In the genomic region with DNA sequence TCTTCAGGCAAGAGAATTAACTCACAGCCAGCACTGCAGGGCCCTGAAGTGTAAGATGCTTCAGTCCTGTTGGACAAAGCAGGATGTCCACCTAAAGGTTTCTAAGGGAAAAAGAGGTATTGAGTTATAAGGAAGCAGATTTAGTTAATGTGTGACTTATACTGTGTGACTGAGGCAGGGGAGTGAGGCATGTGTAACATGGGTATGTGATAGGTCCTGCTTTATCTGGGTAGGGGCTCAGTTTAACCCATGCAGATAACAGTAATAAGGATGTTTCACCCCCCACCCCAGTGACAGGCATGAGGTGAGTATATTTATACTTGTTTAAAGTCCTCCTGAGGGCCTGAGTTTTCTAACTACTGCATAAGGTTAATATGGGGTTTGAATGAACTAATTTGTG, we compare ENCODE assay signal across 27 mouse cellular contexts. TPM values are rescaled to one million over a fixed set of nuclear protein-coding genes. Genes with fewer than 3 reads are reported as not detected.
DNase-seq lines count a peak whose midpoint lies in the region; ATAC-seq and TF ChIP-seq lines count a peak whose summit lies in the region.
"Had no signal": no experiment of that assay in that cellular context is flagged by ENCODE, and none has a peak within 500 bp of the region (broad histone marks: within the 10 kb centered on the region; RNA-seq: fewer than 3 reads in every experiment).

No protein-coding gene starts in this region.

- H3K27me3 ChIP-seq in intestine, embryonic 14.5 days (replicated peaks; ENCODE audit: control insufficient read depth, insufficient read depth, low read length), result no peaks in the 10 kb centered on the region
- H3K27me3 ChIP-seq in intestine, postnatal 0 days (replicated peaks; ENCODE audit: control insufficient read depth, insufficient read depth, low read length), result no peaks in the 10 kb centered on the region
- H3K27me3 ChIP-seq in midbrain, embryonic 12.5 days, result no peaks in the 10 kb centered on the region
- H3K27me3 ChIP-seq in midbrain, embryonic 15.5 days (replicated peaks), result no peaks in the 10 kb centered on the region
- H3K27me3 ChIP-seq: CH12.LX; embryonic facial prominence, embryonic 13.5 days; forebrain, embryonic 12.5 days; forebrain, embryonic 15.5 days; heart, embryonic 12.5 days; heart, embryonic 15.5 days; hindbrain, embryonic 12.5 days; hindbrain, embryonic 15.5 days; Patski had no signal

- no peaks in the 10 kb centered on the region for H3K9me3 ChIP-seq in intestine, embryonic 14.5 days (ENCODE audit: control insufficient read depth, low read length)
- no peaks in the 10 kb centered on the region for H3K9me3 ChIP-seq in intestine, postnatal 0 days (ENCODE audit: control insufficient read depth)
- H3K9me3 ChIP-seq in midbrain, embryonic 12.5 days, result no peaks in the 10 kb centered on the region
- H3K9me3 ChIP-seq in midbrain, embryonic 15.5 days, result no peaks in the 10 kb centered on the region
- H3K9me3 ChIP-seq: embryonic facial prominence, embryonic 13.5 days; forebrain, embryonic 12.5 days; forebrain, embryonic 15.5 days; G1E; heart, embryonic 12.5 days; heart, embryonic 15.5 days; hindbrain, embryonic 12.5 days; hindbrain, embryonic 15.5 days had no signal

- H3K9ac ChIP-seq in intestine, embryonic 14.5 days (ENCODE audit: low read length), result no peak overlapping the region
- no peak overlapping the region for H3K9ac ChIP-seq in intestine, postnatal 0 days (ENCODE audit: low read depth, low read length)
- no peak overlapping the region for H3K9ac ChIP-seq in midbrain, embryonic 12.5 days (replicated peaks)
- H3K9ac ChIP-seq in midbrain, embryonic 15.5 days, result no peak overlapping the region
- H3K9ac ChIP-seq: embryonic facial prominence, embryonic 13.5 days; forebrain, embryonic 12.5 days; forebrain, embryonic 15.5 days; heart, embryonic 12.5 days; heart, embryonic 15.5 days; hindbrain, embryonic 12.5 days; hindbrain, embryonic 15.5 days had no signal

- no peaks in the 10 kb centered on the region for H3K4me1 ChIP-seq in intestine, embryonic 14.5 days (replicated peaks; ENCODE audit: control insufficient read depth, insufficient read depth, low read length)
- H3K4me1 ChIP-seq in intestine, postnatal 0 days (replicated peaks; ENCODE audit: control insufficient read depth, insufficient read depth, low read length), result no peaks in the 10 kb centered on the region
- no peaks in the 10 kb centered on the region for H3K4me1 ChIP-seq in midbrain, embryonic 12.5 days
- H3K4me1 ChIP-seq in midbrain, embryonic 15.5 days, result no peaks in the 10 kb centered on the region
- H3K4me1 ChIP-seq: embryonic facial prominence, embryonic 13.5 days; forebrain, embryonic 12.5 days; forebrain, embryonic 15.5 days; hindbrain, embryonic 12.5 days; hindbrain, embryonic 15.5 days had no signal

- no peak overlapping the region for H3K27ac ChIP-seq in intestine, embryonic 14.5 days (ENCODE audit: low read depth)
- no peak overlapping the region for H3K27ac ChIP-seq in intestine, postnatal 0 days (ENCODE audit: low read depth, low read length)
- 0 out of 2 replicates have a peak overlapping the region, but pooled peaks have one; percentile 39 for H3K27ac ChIP-seq in midbrain, embryonic 12.5 days (replicated peaks)
- H3K27ac ChIP-seq in midbrain, embryonic 15.5 days, result no peak overlapping the region
- H3K27ac ChIP-seq: embryonic facial prominence, embryonic 13.5 days; forebrain, embryonic 12.5 days; forebrain, embryonic 15.5 days; heart, embryonic 15.5 days; hindbrain, embryonic 12.5 days; hindbrain, embryonic 15.5 days had no signal

- no peak for DNase-seq in intestine, embryonic 14.5 days (ENCODE audit: low spot score)
- no peak for DNase-seq in heart, postnatal 10 days
- DNase-seq: adrenal gland, postnatal 10 days; adrenal gland, postnatal 36 days; B cell, adult 2 months; cerebellum, adult 18-20 months; cerebellum, adult 9-10 months; cerebellum, postnatal 14 days; gastrocnemius, postnatal 25 days; heart, adult 18-20 months; heart, postnatal 14 days; heart, postnatal 4 days had no signal

- TF ChIP-seq CTCF in intestine, postnatal 0 days (IDR thresholded peaks at IDR 0.05; ENCODE audit: low read depth), result no peak

- H3K4me2 ChIP-seq in intestine, embryonic 14.5 days (ENCODE audit: low read length), result no peak overlapping the region
- no peak overlapping the region for H3K4me2 ChIP-seq in intestine, postnatal 0 days (replicated peaks; ENCODE audit: low read depth)
- no peak overlapping the region for H3K4me2 ChIP-seq in midbrain, embryonic 12.5 days (replicated peaks)
- H3K4me2 ChIP-seq in midbrain, embryonic 15.5 days, result no peak overlapping the region
- H3K4me2 ChIP-seq: embryonic facial prominence, embryonic 13.5 days; forebrain, embryonic 12.5 days; forebrain, embryonic 15.5 days; heart, embryonic 12.5 days; heart, embryonic 15.5 days; hindbrain, embryonic 12.5 days; hindbrain, embryonic 15.5 days had no signal

- peaks cover 94% of the 10 kb centered on the region for H3K36me3 ChIP-seq in intestine, embryonic 14.5 days (ENCODE audit: control insufficient read depth, insufficient read depth, low read length)
- H3K36me3 ChIP-seq in intestine, postnatal 0 days (ENCODE audit: control insufficient read depth, insufficient read depth), result peaks cover 65% of the 10 kb centered on the region
- peaks cover 89% of the 10 kb centered on the region for H3K36me3 ChIP-seq in midbrain, embryonic 12.5 days
- H3K36me3 ChIP-seq in midbrain, embryonic 15.5 days (replicated peaks), result peaks cover 57% of the 10 kb centered on the region

- peak; percentile 55; the same call in 1 of the 2 replicates for ATAC-seq in intestine, embryonic 14.5 days (replicated peaks; ENCODE audit: low FRiP score, low TSS enrichment, low read depth)
- ATAC-seq in intestine, postnatal 0 days, result no peak
- ATAC-seq in midbrain, embryonic 12.5 days (ENCODE audit: low FRiP score, low read depth), result no peak
- no peak for ATAC-seq in midbrain, embryonic 15.5 days (replicated peaks)
- 0 out of 2 replicates have a peak, but pooled peaks have one; percentile 9 for ATAC-seq in neutrophil, adult 5-6 weeks (ENCODE audit: extremely low read depth, insufficient number of reproducible peaks, low FRiP score, poor library complexity, severe bottlenecking)
- ATAC-seq: forebrain, embryonic 15.5 days; Patski had no signal

- intact Hi-C loops in heart, postnatal 10 days (cut with DNase I), result no loop called here

- no peak overlapping the region for H3K4me3 ChIP-seq in intestine, embryonic 14.5 days (ENCODE audit: low read depth, low read length)
- no peak overlapping the region for H3K4me3 ChIP-seq in intestine, postnatal 0 days (ENCODE audit: low read depth, low read length)
- H3K4me3 ChIP-seq in midbrain, embryonic 12.5 days, result no peak overlapping the region
- H3K4me3 ChIP-seq in midbrain, embryonic 15.5 days, result no peak overlapping the region
- H3K4me3 ChIP-seq: embryonic facial prominence, embryonic 13.5 days; erythroblast, embryonic 14.5 days; forebrain, embryonic 12.5 days; forebrain, embryonic 15.5 days; heart, embryonic 12.5 days; heart, embryonic 15.5 days; hindbrain, embryonic 12.5 days; hindbrain, embryonic 15.5 days had no signal

RNA-seq across cellular contexts. Expression of a gene that starts 19.5 kb away (rescaled TPM):
- polyA plus RNA-seq in intestine, embryonic 14.5 days (2014; fragmentation: Nextera tagmentation; extraction: Ambion mirVana), result 39.5 and 42.2 TPM in 2 replicates
- 32.3 and 38.6 TPM in 2 replicates for polyA plus RNA-seq in intestine, postnatal 0 days (2015; fragmentation: Nextera tagmentation; extraction: Ambion mirVana)
- 37.9 and 38.3 TPM in 2 replicates for polyA plus RNA-seq in midbrain, embryonic 12.5 days (2016; fragmentation: Nextera tagmentation; extraction: Ambion mirVana)
- 28.1 and 30.1 TPM in 2 replicates for polyA plus RNA-seq in midbrain, embryonic 15.5 days (2015; fragmentation: Nextera tagmentation; extraction: Ambion mirVana)
- 97.6 and 98.9 TPM in 2 replicates for total RNA-seq in neutrophil, adult 5-6 weeks (2017)
- 10 to 100 TPM; 14.6 to 16.8 TPM for total RNA-seq in heart, postnatal 10 days (2021)
- polyA plus RNA-seq: erythroblast, embryonic 14.5 days had no signal

RNA-seq across cellular contexts. Expression of a gene that starts 29.1 kb away (rescaled TPM):
- 1.8 and 2.2 TPM in 2 replicates for polyA plus RNA-seq in intestine, embryonic 14.5 days (2014; fragmentation: Nextera tagmentation; extraction: Ambion mirVana)
- 0.59 and 0.60 TPM in 2 replicates for polyA plus RNA-seq in intestine, postnatal 0 days (2015; fragmentation: Nextera tagmentation; extraction: Ambion mirVana)
- polyA plus RNA-seq in midbrain, embryonic 12.5 days (2016; fragmentation: Nextera tagmentation; extraction: Ambion mirVana), result 11.4 and 12.1 TPM in 2 replicates
- polyA plus RNA-seq in midbrain, embryonic 15.5 days (2015; fragmentation: Nextera tagmentation; extraction: Ambion mirVana), result 17.0 and 18.7 TPM in 2 replicates
- total RNA-seq in neutrophil, adult 5-6 weeks (2017), result 0.12 TPM in 1 of 2 replicates, not detected in the other
- total RNA-seq in heart, postnatal 10 days (2021), result 10 to 100 TPM; 30.6 to 31.3 TPM
- polyA plus RNA-seq: erythroblast, embryonic 14.5 days; G1E had no signal

Comparison
In these comparisons a context has a peak if more than half of its experiments do, and no peak if none do; other contexts are left out.
1. ATAC-seq: peak in intestine, embryonic 14.5 days (single experiment) and neutrophil, adult 5-6 weeks (single experiment); none in intestine, postnatal 0 days (single experiment), midbrain, embryonic 12.5 days (single experiment) and midbrain, embryonic 15.5 days (single experiment).